Mouse (Mus musculus) kidney, adult 2 months (tissue): ENCODE results near the gene F2rl2. TPM values are rescaled to one million over a fixed set of nuclear protein-coding genes. Genes with fewer than 3 reads are reported as not detected.

Source experiments
- DNase-seq: peaks from one replicate; pipeline ENCODE4 v3.0.0; 2021
- H3K27ac ChIP-seq: fragments of 200-500 bp; 2 replicates; pipeline ENCODE4 v1.5.1; 2012; ENCODE audit warnings: low read depth, low read length, control low read depth, inconsistent platforms; ENCODE audit not compliant: insufficient read depth
- H3K27me3 ChIP-seq: fragments of 200-500 bp; replicated peaks from 2 replicates; pipeline ENCODE4 v1.6.1; 2012; ENCODE audit warnings: mild to moderate bottlenecking, moderate library complexity, low read length, inconsistent platforms; ENCODE audit not compliant: control insufficient read depth, insufficient read depth
- H3K36me3 ChIP-seq: fragments of 200-500 bp; 2 replicates; pipeline ENCODE4 v1.6.1; 2012; ENCODE audit warnings: mild to moderate bottlenecking, moderate library complexity, low read length, inconsistent platforms; ENCODE audit not compliant: control insufficient read depth, insufficient read depth
- H3K4me1 ChIP-seq: fragments of 200-500 bp; 2 replicates; pipeline ENCODE4 v1.6.1; 2011; ENCODE audit warnings: low read length; ENCODE audit not compliant: control insufficient read depth, insufficient read depth
- H3K4me3 ChIP-seq: fragments of 200-500 bp; 2 replicates; pipeline ENCODE4 v1.5.1; 2011; ENCODE audit warnings: mild to moderate bottlenecking, low read depth, low read length, control low read depth; ENCODE audit not compliant: insufficient read depth
- CTCF ChIP-seq: fragments of 200-500 bp; conservative IDR thresholded peaks from 2 replicates; pipeline ENCODE4 v1.5.1; 2011; ENCODE audit warnings: low read depth, mild to moderate bottlenecking, control low read depth, low read length, moderate library complexity, mixed read lengths; ENCODE audit not compliant: insufficient read depth, insufficient read length
- POLR2A ChIP-seq: fragments of 200-500 bp; IDR thresholded peaks from one replicate; pipeline ENCODE4 v1.6.1; 2011; ENCODE audit warnings: low read depth, low read length, control low read depth
- WGBS: fragments of 180-500 bp; shearing (Covaris S2); methylation state at CpG from one replicate; pipeline ENCODE4 v1.1.7; 2018; 5-methylcytosine and 5-hydroxymethylcytosine counted together
- polyA plus RNA-seq: library from polyadenylated mRNA; depleted of rRNA; stranded (reverse); fragments of >200 nt; gene quantifications from 2 replicates; pipeline ENCODE4 v1.2.3, GENCODE M21; 2012

Gene F2rl2
- polyA plus RNA-seq, 1 experiment: 0.28 TPM

GRCm38 (mm10) chr13:95679078-95679477 lies 17.6 kb upstream of the F2rl2 start:
- Histone ChIP-seq H3K27me3 (no peaks in the 10 kb centered on the region), H3K27ac (no peak overlapping the region), H3K4me1 (no peaks in the 10 kb centered on the region), H3K4me3 (no peak overlapping the region), H3K36me3 (no peaks in the 10 kb centered on the region)
- TF ChIP-seq POLR2A (no peak), CTCF (no peak)
- no peak for DNase-seq
- WGBS: 87% methylated on average over 5 of the region's 5 CpGs

GRCm38 (mm10) chr13:95679491-95679941 lies 17.1 kb upstream of the F2rl2 start:
- Histone ChIP-seq H3K27ac (no peak overlapping the region), H3K27me3 (no peaks in the 10 kb centered on the region), H3K36me3 (no peaks in the 10 kb centered on the region), H3K4me3 (no peak overlapping the region), H3K4me1 (no peaks in the 10 kb centered on the region)
- no peak for TF ChIP-seq POLR2A
- TF ChIP-seq CTCF: no peak
- no peak for DNase-seq
- WGBS: 90% methylated on average over 4 of the region's 4 CpGs

GRCm38 (mm10) chr13:95684656-95685244 lies 11.9 kb upstream of the F2rl2 start:
- Histone ChIP-seq H3K4me3 (no peak overlapping the region), H3K4me1 (no peaks in the 10 kb centered on the region), H3K27me3 (no peaks in the 10 kb centered on the region), H3K27ac (no peak overlapping the region), H3K36me3 (no peaks in the 10 kb centered on the region)
- TF ChIP-seq POLR2A: no peak
- 91% methylated on average over 9 of the region's 9 CpGs for WGBS
- DNase-seq: no peak

- Histone ChIP-seq H3K27me3 (no peaks in the 10 kb centered on the region), H3K4me3 (no peak overlapping the region), H3K27ac (no peak overlapping the region), H3K4me1 (no peaks in the 10 kb centered on the region), H3K36me3 (no peaks in the 10 kb centered on the region)
- TF ChIP-seq CTCF: no peak
- WGBS: 53% methylated on average over 5 of the region's 5 CpGs
- no peak for DNase-seq
Observed at GRCm38 (mm10) chr13:95685736-95686135, 10.9 kb upstream of the F2rl2 start.

- DNase-seq: no peak
- WGBS: 85% methylated on average over 1 of the region's 1 CpGs
- no peak for TF ChIP-seq CTCF
- no peak for TF ChIP-seq POLR2A
- Histone ChIP-seq H3K36me3 (no peaks in the 10 kb centered on the region), H3K27me3 (no peaks in the 10 kb centered on the region), H3K27ac (no peak overlapping the region), H3K4me3 (no peak overlapping the region), H3K4me1 (no peaks in the 10 kb centered on the region)
Observed at GRCm38 (mm10) chr13:95688576-95688975, 8.1 kb upstream of the F2rl2 start.

GRCm38 (mm10) chr13:95692201-95692600 lies 4.5 kb upstream of the F2rl2 start:
- Histone ChIP-seq H3K4me3 (no peak overlapping the region), H3K4me1 (no peaks in the 10 kb centered on the region), H3K27ac (no peak overlapping the region), H3K27me3 (no peaks in the 10 kb centered on the region), H3K36me3 (no peaks in the 10 kb centered on the region)
- no peak for DNase-seq
- 90% methylated on average over 8 of the region's 8 CpGs for WGBS
- TF ChIP-seq POLR2A (no peak), CTCF (no peak)

GRCm38 (mm10) chr13:95696120-95696653 lies 466 bp upstream of the F2rl2 start:
- DNase-seq: no peak
- no peak overlapping the region for H3K4me3 ChIP-seq
- 96% methylated on average over 9 of the region's 9 CpGs for WGBS
- no peaks in the 10 kb centered on the region for H3K36me3 ChIP-seq
- no peaks in the 10 kb centered on the region for H3K4me1 ChIP-seq
- H3K27me3 ChIP-seq: no peaks in the 10 kb centered on the region
- TF ChIP-seq POLR2A: no peak
- H3K27ac ChIP-seq: no peak overlapping the region

GRCm38 (mm10) chr13:95697874-95698273 lies 1.2 kb downstream of the F2rl2 start:
- H3K27ac ChIP-seq: no peak overlapping the region
- TF ChIP-seq CTCF: no peak
- no peak for TF ChIP-seq POLR2A
- DNase-seq: no peak
- H3K27me3 ChIP-seq: no peaks in the 10 kb centered on the region
- H3K4me3 ChIP-seq: no peak overlapping the region
- 35% methylated on average over 6 of the region's 6 CpGs for WGBS
- no peaks in the 10 kb centered on the region for H3K36me3 ChIP-seq
- H3K4me1 ChIP-seq: no peaks in the 10 kb centered on the region
